Mouse (Mus musculus): ENCODE results near the gene 1700007K13Rik. TPM values are rescaled to one million over a fixed set of nuclear protein-coding genes. Genes with fewer than 3 reads are reported as not detected.

1700007K13Rik gene
- polyA plus RNA-seq, 1 experiment, result not detected

GRCm38 (mm10) chr2:28446515-28447314 lies 19.4 kb downstream of the 1700007K13Rik start, which contains the start of gene Ppp1r26:
Gene Ppp1r26 (plus strand): TSS chr2:28446800.
- Histone ChIP-seq H3K27ac (ENCODE audit: insufficient read depth, low read depth, low read length) (no peak within 1 kb of the TSS), H3K4me3 (ENCODE audit: insufficient read depth, low read length) (peak within 1 kb of the TSS; percentile 88), H3K4me1 (ENCODE audit: control insufficient read depth, insufficient read depth, low read length) (0 out of 2 replicates have a peak, but pooled peaks cover 2% of the 10 kb centered on the region)
- TF ChIP-seq POLR2A (IDR thresholded peaks at IDR 0.05; ENCODE audit: borderline replicate concordance, low read depth, low read length) (no peak), CTCF (IDR thresholded peaks at IDR 0.05; ENCODE audit: low read depth, low read length) (no peak)

GRCm38 (mm10) chr2:28446181-28446514 lies 20.0 kb downstream of the 1700007K13Rik start:
- TF ChIP-seq CTCF (IDR thresholded peaks at IDR 0.05; ENCODE audit: low read depth, low read length) (no peak), POLR2A (IDR thresholded peaks at IDR 0.05; ENCODE audit: borderline replicate concordance, low read depth, low read length) (no peak)
- H3K4me1 ChIP-seq (ENCODE audit: control insufficient read depth, insufficient read depth, low read length), result 0 out of 2 replicates have a peak, but pooled peaks cover 2% of the 10 kb centered on the region
- H3K27ac ChIP-seq (ENCODE audit: insufficient read depth, low read depth, low read length), result no peak overlapping the region
- H3K4me3 ChIP-seq (ENCODE audit: insufficient read depth, low read length), result peak overlapping the region; percentile 88

DNA sequence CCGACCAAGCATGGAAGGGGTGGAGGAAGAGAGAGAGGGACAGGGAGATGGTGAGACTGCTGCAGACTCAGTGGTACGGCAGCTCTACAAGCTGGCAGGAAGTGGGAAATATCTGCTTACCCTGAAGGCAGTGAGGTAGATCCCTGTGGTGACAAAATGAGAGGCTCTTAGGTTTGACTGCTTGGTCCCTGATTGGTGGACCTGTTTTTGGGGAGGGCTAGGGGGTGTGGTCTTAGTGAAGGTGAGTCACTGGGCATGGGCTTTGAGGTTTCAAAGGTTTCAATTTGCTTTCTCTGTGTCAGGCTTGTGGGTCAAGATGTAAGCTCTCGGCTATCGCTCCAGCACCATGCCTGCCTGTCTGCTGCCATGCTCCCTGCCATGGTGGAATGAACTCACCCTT lies 21.1 kb downstream of the 1700007K13Rik start:
- no peak overlapping the region for H3K27ac ChIP-seq (ENCODE audit: insufficient read depth, low read depth, low read length)
- TF ChIP-seq CTCF (IDR thresholded peaks at IDR 0.05; ENCODE audit: low read depth, low read length), result no peak
- no peak for TF ChIP-seq POLR2A (IDR thresholded peaks at IDR 0.05; ENCODE audit: borderline replicate concordance, low read depth, low read length)
- H3K4me3 ChIP-seq (ENCODE audit: insufficient read depth, low read length), result no peak overlapping the region
- 0 out of 2 replicates have a peak, but pooled peaks cover 2% of the 10 kb centered on the region for H3K4me1 ChIP-seq (ENCODE audit: control insufficient read depth, insufficient read depth, low read length)

DNA sequence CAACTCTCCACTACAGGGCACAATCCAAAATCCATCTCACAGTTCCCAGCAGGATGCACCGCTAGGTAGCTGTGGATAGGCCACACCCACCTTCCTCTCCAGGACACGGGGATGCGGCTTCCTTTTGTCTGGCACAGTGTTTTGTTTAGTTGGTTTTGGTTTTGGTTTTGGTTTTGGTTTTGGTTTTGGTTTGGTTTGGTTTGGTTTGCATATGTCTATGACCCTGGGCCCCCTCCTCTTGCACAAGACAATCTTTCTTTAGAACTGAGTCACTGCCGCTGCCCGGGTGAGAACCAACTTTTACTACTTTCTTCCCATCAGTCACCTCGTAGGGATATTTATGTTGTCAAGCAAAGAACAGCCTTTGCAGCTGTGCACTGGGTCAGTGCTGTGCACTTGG lies 25.3 kb downstream of the 1700007K13Rik start:
- 0 out of 2 replicates have a peak, but pooled peaks cover 2% of the 10 kb centered on the region for H3K4me1 ChIP-seq (ENCODE audit: control insufficient read depth, insufficient read depth, low read length)
- TF ChIP-seq CTCF (IDR thresholded peaks at IDR 0.05; ENCODE audit: low read depth, low read length), result no peak
- TF ChIP-seq POLR2A (IDR thresholded peaks at IDR 0.05; ENCODE audit: borderline replicate concordance, low read depth, low read length), result no peak
- no peak overlapping the region for H3K27ac ChIP-seq (ENCODE audit: insufficient read depth, low read depth, low read length)
- no peak overlapping the region for H3K4me3 ChIP-seq (ENCODE audit: insufficient read depth, low read length)

- Histone ChIP-seq H3K27ac (ENCODE audit: insufficient read depth, low read depth, low read length) (peak overlapping the region; percentile 10; the same call in 1 of the 2 replicates), H3K4me3 (ENCODE audit: insufficient read depth, low read length) (no peak overlapping the region), H3K4me1 (ENCODE audit: control insufficient read depth, insufficient read depth, low read length) (peaks cover 28% of the 10 kb centered on the region)
- TF ChIP-seq CTCF (IDR thresholded peaks at IDR 0.05; ENCODE audit: low read depth, low read length), result no peak
- TF ChIP-seq POLR2A (IDR thresholded peaks at IDR 0.05; ENCODE audit: borderline replicate concordance, low read depth, low read length), result no peak
Observed at GRCm38 (mm10) chr2:28435401-28435800, 30.7 kb downstream of the 1700007K13Rik start.

- peak overlapping the region; percentile 80 for H3K27ac ChIP-seq (ENCODE audit: insufficient read depth, low read depth, low read length)
- H3K4me1 ChIP-seq (ENCODE audit: control insufficient read depth, insufficient read depth, low read length), result peaks cover 28% of the 10 kb centered on the region
- no peak overlapping the region for H3K4me3 ChIP-seq (ENCODE audit: insufficient read depth, low read length)
- TF ChIP-seq POLR2A (IDR thresholded peaks at IDR 0.05; ENCODE audit: borderline replicate concordance, low read depth, low read length) (no peak), CTCF (IDR thresholded peaks at IDR 0.05; ENCODE audit: low read depth, low read length) (no peak)
Observed at GRCm38 (mm10) chr2:28433512-28433911, 32.6 kb downstream of the 1700007K13Rik start.

- H3K27ac ChIP-seq (ENCODE audit: insufficient read depth, low read depth, low read length), result peak overlapping the region; percentile 80
- no peak overlapping the region for H3K4me3 ChIP-seq (ENCODE audit: insufficient read depth, low read length)
- TF ChIP-seq POLR2A (IDR thresholded peaks at IDR 0.05; ENCODE audit: borderline replicate concordance, low read depth, low read length) (no peak), CTCF (IDR thresholded peaks at IDR 0.05; ENCODE audit: low read depth, low read length) (no peak)
- peaks cover 28% of the 10 kb centered on the region for H3K4me1 ChIP-seq (ENCODE audit: control insufficient read depth, insufficient read depth, low read length)
Observed at GRCm38 (mm10) chr2:28432811-28433210, 33.3 kb downstream of the 1700007K13Rik start.

- no peak for TF ChIP-seq CTCF (IDR thresholded peaks at IDR 0.05; ENCODE audit: low read depth, low read length)
- TF ChIP-seq POLR2A (IDR thresholded peaks at IDR 0.05; ENCODE audit: borderline replicate concordance, low read depth, low read length), result no peak
- no peak overlapping the region for H3K27ac ChIP-seq (ENCODE audit: insufficient read depth, low read depth, low read length)
- peaks cover 28% of the 10 kb centered on the region for H3K4me1 ChIP-seq (ENCODE audit: control insufficient read depth, insufficient read depth, low read length)
- H3K4me3 ChIP-seq (ENCODE audit: insufficient read depth, low read length), result no peak overlapping the region
Observed at GRCm38 (mm10) chr2:28430846-28431245, 35.3 kb downstream of the 1700007K13Rik start.

- H3K4me3 ChIP-seq (ENCODE audit: insufficient read depth, low read length), result no peak overlapping the region
- no peak for TF ChIP-seq POLR2A (IDR thresholded peaks at IDR 0.05; ENCODE audit: borderline replicate concordance, low read depth, low read length)
- no peak for TF ChIP-seq CTCF (IDR thresholded peaks at IDR 0.05; ENCODE audit: low read depth, low read length)
- no peak overlapping the region for H3K27ac ChIP-seq (ENCODE audit: insufficient read depth, low read depth, low read length)
- peaks cover 5% of the 10 kb centered on the region; the same call in 1 of the 2 replicates for H3K4me1 ChIP-seq (ENCODE audit: control insufficient read depth, insufficient read depth, low read length)
Observed at GRCm38 (mm10) chr2:28427226-28427625, 38.9 kb downstream of the 1700007K13Rik start.

- TF ChIP-seq POLR2A (IDR thresholded peaks at IDR 0.05; ENCODE audit: borderline replicate concordance, low read depth, low read length), result no peak
- Histone ChIP-seq H3K27ac (ENCODE audit: insufficient read depth, low read depth, low read length) (no peak overlapping the region), H3K4me3 (ENCODE audit: insufficient read depth, low read length) (no peak overlapping the region), H3K4me1 (ENCODE audit: control insufficient read depth, insufficient read depth, low read length) (peaks cover 5% of the 10 kb centered on the region; the same call in 1 of the 2 replicates)
Observed at GRCm38 (mm10) chr2:28423167-28423566, 43.0 kb downstream of the 1700007K13Rik start.
